Mouse (Mus musculus): ENCODE measurements around the gene Rap1a. TPM values are rescaled to one million over a fixed set of nuclear protein-coding genes. Genes with fewer than 3 reads are reported as not detected.

Gene Rap1a
- total and polyA plus RNA-seq, 3 experiments = 12.8 to 113 (median 101) TPM

DNA sequence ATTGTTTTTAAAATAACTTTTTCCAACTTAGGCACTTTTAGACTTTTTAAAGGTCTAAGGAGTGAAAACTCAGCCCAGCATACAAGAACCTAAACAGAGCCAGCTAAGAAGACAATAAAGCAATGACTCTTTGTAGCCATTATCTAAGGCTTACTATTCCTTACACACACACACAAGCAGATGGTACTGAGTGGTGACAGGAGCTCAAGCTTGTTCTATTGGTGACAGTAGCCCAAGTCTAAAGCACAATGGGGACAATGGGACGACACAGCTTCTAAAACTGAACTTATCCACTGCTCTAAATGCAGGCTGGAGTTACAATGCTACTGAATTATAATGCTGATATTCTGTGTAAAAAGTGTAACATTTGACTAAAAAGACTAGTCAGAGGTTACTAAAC is 17.3 kb downstream of the Rap1a start:
- H3K27me3 ChIP-seq (ENCODE audit: control insufficient read depth, insufficient read depth, low read length) = no peaks in the 10 kb centered on the region
- H3K4me1 ChIP-seq (ENCODE audit: control insufficient read depth, insufficient read depth, low read length) = peaks cover 7% of the 10 kb centered on the region
- DNase-seq = no peak
- TF ChIP-seq POLR2A (IDR thresholded peaks at IDR 0.05; ENCODE audit: insufficient read depth, low read depth, low read length) = no peak
- no peak for TF ChIP-seq EP300 (IDR thresholded peaks at IDR 0.05; ENCODE audit: insufficient read depth, low read depth, low read length)
- no peak for TF ChIP-seq CTCF (IDR thresholded peaks at IDR 0.05)
- WGBS = 22% methylated on average over 1 of the region's 1 CpGs
- no peak overlapping the region for H3K27ac ChIP-seq
- peaks cover 20% of the 10 kb centered on the region for H3K36me3 ChIP-seq (ENCODE audit: control insufficient read depth, insufficient read depth, low read length)
- H3K4me3 ChIP-seq = no peak overlapping the region
- peaks cover 11% of the 10 kb centered on the region for H3K79me2 ChIP-seq (replicated peaks; ENCODE audit: control insufficient read depth, insufficient read depth, low read length)
- H3K9ac ChIP-seq (ENCODE audit: low read depth, low read length) = no peak overlapping the region
- intact Hi-C loops (cut with DNase I) = no loop called here

DNA sequence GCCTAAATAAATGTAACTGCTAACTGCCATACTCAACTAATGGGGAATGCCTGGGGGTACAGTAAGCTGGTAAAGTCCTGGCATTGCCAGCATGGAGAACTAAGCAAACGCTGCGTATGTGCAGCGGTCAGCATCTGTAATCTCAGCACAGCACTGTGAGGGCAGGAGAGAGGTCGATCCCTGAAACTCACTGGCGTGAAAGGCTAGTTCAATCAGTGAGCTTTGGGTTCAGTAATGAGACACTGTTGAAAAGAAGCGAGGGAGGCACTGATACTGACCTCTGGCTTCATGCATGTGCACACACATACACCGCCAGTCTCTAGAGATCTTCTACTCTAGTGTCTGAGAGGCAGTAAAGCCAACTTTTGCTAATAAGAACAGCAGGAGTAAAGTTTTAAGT is 18.7 kb downstream of the Rap1a start:
- DNase-seq = no peak
- Histone ChIP-seq H3K4me1 (ENCODE audit: control insufficient read depth, insufficient read depth, low read length) (peaks cover 8% of the 10 kb centered on the region), H3K36me3 (ENCODE audit: control insufficient read depth, insufficient read depth, low read length) (peaks cover 19% of the 10 kb centered on the region), H3K79me2 (replicated peaks; ENCODE audit: control insufficient read depth, insufficient read depth, low read length) (peaks cover 11% of the 10 kb centered on the region), H3K4me3 (no peak overlapping the region), H3K27ac (no peak overlapping the region), H3K9ac (ENCODE audit: low read depth, low read length) (no peak overlapping the region), H3K27me3 (ENCODE audit: control insufficient read depth, insufficient read depth, low read length) (no peaks in the 10 kb centered on the region)
- no peak for TF ChIP-seq CTCF (IDR thresholded peaks at IDR 0.05)
- no peak for TF ChIP-seq POLR2A (IDR thresholded peaks at IDR 0.05; ENCODE audit: insufficient read depth, low read depth, low read length)
- TF ChIP-seq EP300 (IDR thresholded peaks at IDR 0.05; ENCODE audit: insufficient read depth, low read depth, low read length) = no peak
- intact Hi-C loops (cut with DNase I) = no loop called here
- WGBS = 48% methylated on average over 7 of the region's 7 CpGs

DNA sequence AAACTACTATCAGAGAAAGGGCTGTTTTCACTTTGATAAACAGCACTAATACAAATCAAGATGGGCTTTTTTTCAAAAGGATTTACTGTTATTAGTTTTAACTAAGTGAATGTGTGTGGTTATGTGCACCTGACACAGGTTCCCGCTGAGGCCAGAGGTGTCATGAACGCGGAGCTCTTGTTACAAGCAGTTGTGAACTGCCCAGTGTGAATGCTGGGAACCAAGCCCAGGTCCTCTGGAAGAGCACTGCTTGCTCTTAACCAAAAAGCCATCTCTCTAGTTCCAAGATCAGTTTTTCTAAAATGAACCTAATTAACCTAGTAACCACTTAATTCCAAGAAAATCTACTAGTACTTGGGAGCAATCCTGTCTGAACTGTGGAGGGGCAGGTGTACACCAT is 23.1 kb downstream of the Rap1a start:
- H3K79me2 ChIP-seq (replicated peaks; ENCODE audit: control insufficient read depth, insufficient read depth, low read length) = peaks cover 8% of the 10 kb centered on the region
- H3K9ac ChIP-seq (ENCODE audit: low read depth, low read length) = no peak overlapping the region
- H3K4me1 ChIP-seq (ENCODE audit: control insufficient read depth, insufficient read depth, low read length) = peaks cover 4% of the 10 kb centered on the region
- 97% methylated on average over 3 of the region's 3 CpGs for WGBS
- no peak for DNase-seq
- intact Hi-C loops (cut with DNase I) = no loop called here
- no peak overlapping the region for H3K27ac ChIP-seq
- no peaks in the 10 kb centered on the region for H3K27me3 ChIP-seq (ENCODE audit: control insufficient read depth, insufficient read depth, low read length)
- H3K4me3 ChIP-seq = no peak overlapping the region
- peaks cover 10% of the 10 kb centered on the region for H3K36me3 ChIP-seq (ENCODE audit: control insufficient read depth, insufficient read depth, low read length)
- TF ChIP-seq POLR2A (IDR thresholded peaks at IDR 0.05; ENCODE audit: insufficient read depth, low read depth, low read length) (no peak), CTCF (IDR thresholded peaks at IDR 0.05) (no peak), EP300 (IDR thresholded peaks at IDR 0.05; ENCODE audit: insufficient read depth, low read depth, low read length) (no peak)

DNA sequence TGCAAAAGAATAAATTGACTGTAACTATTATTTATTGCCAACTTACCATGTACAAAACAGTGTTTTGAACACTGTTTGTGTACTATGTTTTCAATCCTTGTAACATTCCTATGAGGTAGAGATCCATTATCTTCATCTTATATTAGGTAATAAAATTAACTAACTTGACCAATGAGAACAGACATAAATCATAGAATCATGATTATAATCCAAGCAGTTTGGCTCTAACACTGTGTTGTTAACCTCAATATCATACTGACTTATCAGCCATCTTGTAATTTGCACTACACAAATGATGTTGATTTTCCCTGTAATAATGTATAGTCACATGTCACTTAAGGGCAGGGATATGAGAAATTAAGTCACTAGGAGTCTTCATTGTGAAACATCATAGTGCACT is 26.6 kb downstream of the Rap1a start:
- H3K4me1 ChIP-seq (ENCODE audit: control insufficient read depth, insufficient read depth, low read length) = peaks cover 5% of the 10 kb centered on the region
- no peak overlapping the region for H3K4me3 ChIP-seq
- intact Hi-C loops (cut with DNase I) = no loop called here
- peaks cover 10% of the 10 kb centered on the region for H3K79me2 ChIP-seq (replicated peaks; ENCODE audit: control insufficient read depth, insufficient read depth, low read length)
- H3K27ac ChIP-seq = no peak overlapping the region
- no peak overlapping the region for H3K9ac ChIP-seq (ENCODE audit: low read depth, low read length)
- H3K36me3 ChIP-seq (ENCODE audit: control insufficient read depth, insufficient read depth, low read length) = peaks cover 9% of the 10 kb centered on the region
- H3K27me3 ChIP-seq (ENCODE audit: control insufficient read depth, insufficient read depth, low read length) = no peaks in the 10 kb centered on the region
- TF ChIP-seq CTCF (IDR thresholded peaks at IDR 0.05) = no peak
- TF ChIP-seq POLR2A (IDR thresholded peaks at IDR 0.05; ENCODE audit: insufficient read depth, low read depth, low read length) = no peak
- no peak for DNase-seq

DNA sequence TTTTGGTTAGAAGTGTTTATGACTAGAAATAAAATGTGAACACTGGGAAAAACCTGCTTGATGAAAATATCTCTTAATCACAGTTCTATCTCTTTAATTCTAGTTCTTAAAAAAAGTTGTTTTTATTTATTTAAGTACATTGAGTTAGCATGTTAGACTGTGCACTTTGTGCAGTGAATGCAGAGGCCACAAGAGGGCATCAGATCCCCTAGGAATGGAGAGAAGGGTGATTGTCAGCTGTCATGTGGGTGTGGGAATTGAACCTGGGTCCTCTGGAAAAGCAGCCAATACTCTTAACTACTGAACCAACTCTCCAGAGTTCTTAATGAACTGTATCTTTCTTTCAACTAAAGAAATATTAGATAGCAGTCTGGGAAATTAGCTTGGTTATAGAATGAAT is 29.6 kb downstream of the Rap1a start:
- H3K27me3 ChIP-seq (ENCODE audit: control insufficient read depth, insufficient read depth, low read length) = no peaks in the 10 kb centered on the region
- no peak overlapping the region for H3K9ac ChIP-seq (ENCODE audit: low read depth, low read length)
- H3K4me3 ChIP-seq = no peak overlapping the region
- H3K79me2 ChIP-seq (replicated peaks; ENCODE audit: control insufficient read depth, insufficient read depth, low read length) = peaks cover 14% of the 10 kb centered on the region
- no peak for DNase-seq
- intact Hi-C loops (cut with DNase I) = loop anchor here (1.0 kb wide), 1 partner anchor 124 kb away; no protein-coding TSS in a partner anchor
- TF ChIP-seq POLR2A (IDR thresholded peaks at IDR 0.05; ENCODE audit: insufficient read depth, low read depth, low read length) = no peak
- TF ChIP-seq CTCF (IDR thresholded peaks at IDR 0.05) = peak; percentile 83
- H3K4me1 ChIP-seq (ENCODE audit: control insufficient read depth, insufficient read depth, low read length) = peaks cover 8% of the 10 kb centered on the region
- no peak overlapping the region for H3K27ac ChIP-seq
- H3K36me3 ChIP-seq (ENCODE audit: control insufficient read depth, insufficient read depth, low read length) = peaks cover 10% of the 10 kb centered on the region

DNA sequence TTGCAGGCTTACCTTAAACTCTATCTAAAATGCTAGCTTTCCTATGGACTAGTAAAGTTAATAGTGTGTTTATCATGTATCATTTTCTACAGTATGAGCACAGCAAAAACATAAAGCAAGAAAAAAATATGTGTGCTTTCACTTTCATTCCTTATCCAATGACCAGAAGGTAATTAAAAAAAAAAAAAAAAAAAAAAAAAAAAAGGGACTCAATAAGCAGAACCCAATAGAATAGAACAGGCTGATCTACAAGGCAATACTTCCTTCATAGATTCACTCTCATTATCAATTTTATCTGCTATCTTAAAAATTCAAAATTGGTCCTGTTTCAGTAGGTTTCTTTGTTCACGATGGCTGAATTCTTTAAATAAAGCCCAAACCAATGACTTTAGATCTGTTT is 30.3 kb downstream of the Rap1a start:
- intact Hi-C loops (cut with DNase I) = loop anchor here (1.0 kb wide), 1 partner anchor 124 kb away; no protein-coding TSS in a partner anchor
- no peak for DNase-seq
- Histone ChIP-seq H3K4me3 (no peak overlapping the region), H3K27me3 (ENCODE audit: control insufficient read depth, insufficient read depth, low read length) (no peaks in the 10 kb centered on the region), H3K4me1 (ENCODE audit: control insufficient read depth, insufficient read depth, low read length) (peaks cover 10% of the 10 kb centered on the region), H3K36me3 (ENCODE audit: control insufficient read depth, insufficient read depth, low read length) (peaks cover 8% of the 10 kb centered on the region), H3K79me2 (replicated peaks; ENCODE audit: control insufficient read depth, insufficient read depth, low read length) (peaks cover 14% of the 10 kb centered on the region), H3K9ac (ENCODE audit: low read depth, low read length) (no peak overlapping the region), H3K27ac (no peak overlapping the region)
- TF ChIP-seq CTCF (IDR thresholded peaks at IDR 0.05) = no peak
- TF ChIP-seq EP300 (IDR thresholded peaks at IDR 0.05; ENCODE audit: insufficient read depth, low read depth, low read length) = no peak
- no peak for TF ChIP-seq POLR2A (IDR thresholded peaks at IDR 0.05; ENCODE audit: insufficient read depth, low read depth, low read length)
- WGBS = 68% methylated on average over 1 of the region's 1 CpGs

Measured in heart, adult 2 months (tissue).